Comparison of ENCODE assay signal across 27 mouse cellular contexts in the genomic region with DNA sequence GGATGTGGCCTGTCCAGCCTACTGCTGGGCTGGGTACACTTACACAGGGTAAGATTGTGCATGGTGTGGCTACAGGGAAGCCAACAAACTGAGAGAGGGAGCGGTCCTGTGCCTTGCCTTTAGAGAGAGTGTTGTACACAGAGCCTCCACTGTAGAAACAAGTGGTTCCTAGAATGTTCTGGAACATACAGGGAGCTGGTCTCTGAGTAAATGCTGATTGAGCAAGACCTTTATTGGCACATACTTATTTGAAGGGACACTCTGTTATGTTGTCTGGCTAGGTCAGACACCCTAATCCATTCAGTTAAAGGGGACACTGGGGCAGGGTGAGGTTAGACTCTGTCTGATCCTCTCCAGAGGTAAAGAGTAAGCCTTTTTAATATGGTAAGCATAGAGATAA.
A peak's percentile ranks its signal among the peaks of the same experiment; 100 is the strongest.
DNase-seq lines count a peak whose midpoint lies in the region; ATAC-seq and TF ChIP-seq lines count a peak whose summit lies in the region.
"Had no signal": no experiment of that assay in that cellular context is flagged by ENCODE, and none has a peak within 500 bp of the region (broad histone marks: within the 10 kb centered on the region; RNA-seq: fewer than 3 reads in every experiment).

No protein-coding gene starts in this region.

- peak; percentile 87 for TF ChIP-seq EP300 in lung, postnatal 0 days (IDR thresholded peaks at IDR 0.05)

- H3K9ac ChIP-seq in liver, adult 2 months (ENCODE audit: low read depth, low read length): no peak overlapping the region
- H3K9ac ChIP-seq in liver, embryonic 12.5 days: no peak overlapping the region
- no peak overlapping the region for H3K9ac ChIP-seq in lung, postnatal 0 days (replicated peaks; ENCODE audit: low read depth)
- H3K9ac ChIP-seq in forebrain, postnatal 0 days: no peak overlapping the region
- H3K9ac ChIP-seq: embryonic facial prominence, embryonic 12.5 days; embryonic facial prominence, embryonic 15.5 days; heart, embryonic 13.5 days; hindbrain, embryonic 12.5 days; hindbrain, embryonic 15.5 days had no signal

- no peak for ATAC-seq in liver, embryonic 12.5 days
- peak; percentile 90 for ATAC-seq in lung, postnatal 0 days
- no peak for ATAC-seq in forebrain, postnatal 0 days
- ATAC-seq: forebrain, embryonic 14.5 days; Patski had no signal

- no peak for TF ChIP-seq CTCF in liver, adult 2 months (IDR thresholded peaks at IDR 0.05; ENCODE audit: low read depth, low read length)
- TF ChIP-seq CTCF in lung, postnatal 0 days (IDR thresholded peaks at IDR 0.05): no peak
- TF ChIP-seq CTCF in forebrain, postnatal 0 days (IDR thresholded peaks at IDR 0.05; ENCODE audit: low read depth): no peak

- H3K4me1 ChIP-seq in liver, adult 2 months (ENCODE audit: control insufficient read depth, insufficient read depth, low read length): peaks cover 4% of the 10 kb centered on the region; the same call in 1 of the 2 replicates
- no peaks in the 10 kb centered on the region for H3K4me1 ChIP-seq in liver, embryonic 12.5 days
- no peaks in the 10 kb centered on the region for H3K4me1 ChIP-seq in lung, postnatal 0 days (ENCODE audit: insufficient read depth, low read depth, low read length)
- H3K4me1 ChIP-seq in forebrain, postnatal 0 days (ENCODE audit: insufficient read depth): no peaks in the 10 kb centered on the region
- H3K4me1 ChIP-seq: embryonic facial prominence, embryonic 12.5 days; embryonic facial prominence, embryonic 15.5 days; heart, embryonic 10.5 days; heart, embryonic 13.5 days; hindbrain, embryonic 12.5 days; hindbrain, embryonic 15.5 days had no signal

- no peaks in the 10 kb centered on the region for H3K79me2 ChIP-seq in liver, adult 2 months (ENCODE audit: control insufficient read depth, insufficient read depth, low read length)

- DNase-seq in liver, adult 2 months (ENCODE audit: extremely low read depth, low read depth, low spot score): peak; percentile 91
- DNase-seq in lung, postnatal 0 days (ENCODE audit: low spot score): peak; percentile 66
- DNase-seq in lung, postnatal 14 days: no peak
- DNase-seq in adipocyte (ENCODE audit: low spot score): peak; percentile 23
- DNase-seq in skeletal muscle tissue, adult 2 months (ENCODE audit: low read depth, low spot score): peak; percentile 3
- DNase-seq in forebrain, postnatal 0 days: no peak
- DNase-seq: adrenal gland, adult 2 months; adrenal gland, postnatal 14 days; B cell, adult 2 months; cerebellum, adult 11 months; cerebellum, adult 2 months; cerebellum, adult 9-11 months; cerebellum, postnatal 25 days; gastrocnemius, postnatal 25 days; heart, adult 2 months; heart, postnatal 14 days had no signal

- 24% methylated on average over 1 of the region's 1 CpGs for WGBS in liver, adult 2 months
- WGBS in liver, embryonic 12.5 days (ENCODE audit: insufficient replicate concordance): 67% methylated on average over 1 of the region's 1 CpGs
- WGBS in lung, postnatal 0 days: 56% methylated on average over 1 of the region's 1 CpGs
- 93% methylated on average over 1 of the region's 1 CpGs for WGBS in forebrain, postnatal 0 days

- peaks cover 5% of the 10 kb centered on the region; the same call in 1 of the 2 replicates for H3K36me3 ChIP-seq in liver, adult 2 months (ENCODE audit: control insufficient read depth, insufficient read depth, low read length)
- H3K36me3 ChIP-seq in liver, embryonic 12.5 days: no peaks in the 10 kb centered on the region
- no peaks in the 10 kb centered on the region for H3K36me3 ChIP-seq in lung, postnatal 0 days (ENCODE audit: insufficient read depth, low read length)
- no peaks in the 10 kb centered on the region for H3K36me3 ChIP-seq in forebrain, postnatal 0 days (ENCODE audit: insufficient read depth)
- H3K36me3 ChIP-seq: embryonic facial prominence, embryonic 12.5 days; embryonic facial prominence, embryonic 15.5 days; G1E; heart, embryonic 10.5 days; heart, embryonic 13.5 days; hindbrain, embryonic 12.5 days; hindbrain, embryonic 15.5 days had no signal

- no peaks in the 10 kb centered on the region for H3K9me3 ChIP-seq in liver, embryonic 12.5 days (replicated peaks)
- no peaks in the 10 kb centered on the region for H3K9me3 ChIP-seq in lung, postnatal 0 days (ENCODE audit: low read length)
- no peaks in the 10 kb centered on the region for H3K9me3 ChIP-seq in forebrain, postnatal 0 days (ENCODE audit: low read length)
- H3K9me3 ChIP-seq: embryonic facial prominence, embryonic 12.5 days; embryonic facial prominence, embryonic 15.5 days; G1E; heart, embryonic 10.5 days; heart, embryonic 13.5 days; hindbrain, embryonic 12.5 days; hindbrain, embryonic 15.5 days had no signal

- TF ChIP-seq POLR2A in liver, adult 2 months (IDR thresholded peaks at IDR 0.05; ENCODE audit: extremely low read depth, insufficient read depth, low read length): no peak

- no peaks in the 10 kb centered on the region for H3K27me3 ChIP-seq in liver, adult 2 months (ENCODE audit: control insufficient read depth, insufficient read depth, low read length)
- no peaks in the 10 kb centered on the region for H3K27me3 ChIP-seq in liver, embryonic 12.5 days (replicated peaks)
- no peaks in the 10 kb centered on the region for H3K27me3 ChIP-seq in lung, postnatal 0 days (replicated peaks; ENCODE audit: insufficient read depth, low read length)
- no peaks in the 10 kb centered on the region for H3K27me3 ChIP-seq in forebrain, postnatal 0 days (ENCODE audit: insufficient read depth, low read length)
- H3K27me3 ChIP-seq: CH12.LX; embryonic facial prominence, embryonic 12.5 days; embryonic facial prominence, embryonic 15.5 days; heart, embryonic 13.5 days; hindbrain, embryonic 12.5 days; hindbrain, embryonic 15.5 days; Patski had no signal

- H3K27ac ChIP-seq in liver, adult 2 months (replicated peaks; ENCODE audit: insufficient read depth, low read depth, low read length): peak overlapping the region; percentile 18; the same call in 1 of the 2 replicates
- H3K27ac ChIP-seq in liver, embryonic 12.5 days: no peak overlapping the region
- no peak overlapping the region for H3K27ac ChIP-seq in lung, postnatal 0 days (ENCODE audit: low read length)
- H3K27ac ChIP-seq in forebrain, postnatal 0 days (ENCODE audit: low read depth, low read length): no peak overlapping the region
- H3K27ac ChIP-seq: embryonic facial prominence, embryonic 12.5 days; embryonic facial prominence, embryonic 15.5 days; heart, adult 2 months; heart, embryonic 10.5 days; heart, embryonic 13.5 days; hindbrain, embryonic 12.5 days; hindbrain, embryonic 15.5 days had no signal

- H3K4me3 ChIP-seq in liver, adult 2 months (ENCODE audit: insufficient read depth, low read depth, low read length): no peak overlapping the region
- H3K4me3 ChIP-seq in liver, embryonic 12.5 days: no peak overlapping the region
- H3K4me3 ChIP-seq in lung, postnatal 0 days (ENCODE audit: low read depth, low read length): no peak overlapping the region
- no peak overlapping the region for H3K4me3 ChIP-seq in forebrain, postnatal 0 days (ENCODE audit: low read depth, low read length)
- H3K4me3 ChIP-seq: embryonic facial prominence, embryonic 12.5 days; embryonic facial prominence, embryonic 15.5 days; heart, adult 2 months; heart, embryonic 10.5 days; heart, embryonic 13.5 days; hindbrain, embryonic 12.5 days; hindbrain, embryonic 15.5 days had no signal

- H3K4me2 ChIP-seq in liver, embryonic 12.5 days: no peak overlapping the region
- no peak overlapping the region for H3K4me2 ChIP-seq in lung, postnatal 0 days (replicated peaks; ENCODE audit: low read depth, low read length)
- H3K4me2 ChIP-seq in forebrain, postnatal 0 days (ENCODE audit: low read depth): no peak overlapping the region
- H3K4me2 ChIP-seq: embryonic facial prominence, embryonic 12.5 days; embryonic facial prominence, embryonic 15.5 days; heart, embryonic 13.5 days; hindbrain, embryonic 12.5 days; hindbrain, embryonic 15.5 days had no signal

Comparison
In these comparisons a context has a peak if more than half of its experiments do, and no peak if none do; other contexts are left out.
1. DNase-seq: peak in liver, adult 2 months (single experiment), lung, postnatal 0 days (single experiment), adipocyte (single experiment) and skeletal muscle tissue, adult 2 months (single experiment); none in lung, postnatal 14 days (single experiment) and forebrain, postnatal 0 days (single experiment).